7 mouse cellular contexts compared by ENCODE assay signal in genomic region chr10:8760598-8760997, GRCm38 (mm10).
DNase-seq lines count a peak whose midpoint lies in the region; ATAC-seq and TF ChIP-seq lines count a peak whose summit lies in the region.

No protein-coding gene starts in this region.

- H3K79me2 ChIP-seq in C2C12 (ENCODE audit: control insufficient read depth, insufficient read depth), result no peaks in the 10 kb centered on the region

- H3K4me1 ChIP-seq in limb, embryonic 14.5 days (ENCODE audit: control insufficient read depth, insufficient read depth, low read length), result peaks cover 62% of the 10 kb centered on the region
- H3K4me1 ChIP-seq in neural tube, embryonic 13.5 days (replicated peaks), result peaks cover 68% of the 10 kb centered on the region

- TF ChIP-seq CTCF in C2C12 (IDR thresholded peaks at IDR 0.05; ENCODE audit: control insufficient read depth, insufficient read depth, insufficient read length) (no peak), Patski (IDR thresholded peaks at IDR 0.05) (no peak)

- H3K9me3 ChIP-seq in limb, embryonic 14.5 days (ENCODE audit: control insufficient read depth, low read length), result no peaks in the 10 kb centered on the region
- no peaks in the 10 kb centered on the region for H3K9me3 ChIP-seq in neural tube, embryonic 13.5 days

- no peak for TF ChIP-seq POLR2A in limb, embryonic 14.5 days (IDR thresholded peaks at IDR 0.05; ENCODE audit: borderline replicate concordance, extremely low read depth, insufficient read depth, insufficient read length)

- no peak for DNase-seq in Patski (ENCODE audit: low read depth, low spot score)
- DNase-seq in heart, adult 8-10 months (ENCODE audit: low spot score), result peak; percentile 65
- peak; percentile 76 for DNase-seq in limb, embryonic 14.5 days (ENCODE audit: low spot score)
- no peak for DNase-seq in yolk sac, embryonic 10.5 days (ENCODE audit: low spot score)
- no peak for DNase-seq in cerebellum, postnatal 4 days (ENCODE audit: low spot score in 2 of 2)

- peak; percentile 31 for ATAC-seq in Patski
- ATAC-seq in limb, embryonic 14.5 days (ENCODE audit: low FRiP score, low read depth), result peak; percentile 70
- peak; percentile 44 for ATAC-seq in neural tube, embryonic 13.5 days (ENCODE audit: low read depth)

- 21% methylated on average over 4 of the region's 4 CpGs for WGBS in limb, embryonic 14.5 days
- WGBS in neural tube, embryonic 13.5 days, result 1% methylated on average over 4 of the region's 4 CpGs

- 0 out of 2 replicates have a peak overlapping the region, but pooled peaks have one; percentile 25 for H3K9ac ChIP-seq in limb, embryonic 14.5 days (ENCODE audit: low read depth, low read length, severe bottlenecking)
- H3K9ac ChIP-seq in neural tube, embryonic 13.5 days, result no peak overlapping the region

- no peaks in the 10 kb centered on the region for H3K36me3 ChIP-seq in C2C12 (ENCODE audit: control insufficient read depth, insufficient read depth)
- H3K36me3 ChIP-seq in limb, embryonic 14.5 days (ENCODE audit: control insufficient read depth, insufficient read depth, low read length), result no peaks in the 10 kb centered on the region
- no peaks in the 10 kb centered on the region for H3K36me3 ChIP-seq in neural tube, embryonic 13.5 days

- in situ Hi-C loops in Patski (cut with MboI; ENCODE audit: low pct_unique_long_range_greater_than_20kb), result loop anchor here (5.0 kb wide), 1 partner anchor 52 kb away; no protein-coding TSS in a partner anchor

- CTCF ChIA-PET in Patski (lab: Charles Lee), result interaction anchor here (0.7 kb wide), 1 partner anchor 114 kb away, joined by 3 read pairs; no protein-coding TSS in a partner anchor

- no peak overlapping the region for H3K4me3 ChIP-seq in C2C12 (ENCODE audit: insufficient read depth, poor library complexity, severe bottlenecking)
- peak overlapping the region; percentile 15; the same call in 1 of the 2 replicates for H3K4me3 ChIP-seq in limb, embryonic 14.5 days (replicated peaks; ENCODE audit: low read length)
- peak overlapping the region; percentile 41 for H3K4me3 ChIP-seq in neural tube, embryonic 13.5 days

- no peak overlapping the region for H3ac ChIP-seq in C2C12 (ENCODE audit: control insufficient read depth, insufficient read length, low read depth)

- no peaks in the 10 kb centered on the region for H3K79me3 ChIP-seq in C2C12 (ENCODE audit: low read depth)

- POLR2A ChIA-PET in Patski (lab: Charles Lee), result interaction anchor here (0.7 to 0.9 kb wide), 2 partner anchors 11 to 16 kb away, joined by 3 to 5 read pairs; no protein-coding TSS in a partner anchor

- H3K27me3 ChIP-seq in C2C12 (ENCODE audit: control insufficient read depth, insufficient read depth, insufficient read length), result no peaks in the 10 kb centered on the region
- no peaks in the 10 kb centered on the region for H3K27me3 ChIP-seq in Patski
- H3K27me3 ChIP-seq in limb, embryonic 14.5 days (ENCODE audit: control insufficient read depth, insufficient read depth, low read length), result no peaks in the 10 kb centered on the region
- no peaks in the 10 kb centered on the region for H3K27me3 ChIP-seq in neural tube, embryonic 13.5 days

- peak overlapping the region; percentile 56 for H3K27ac ChIP-seq in limb, embryonic 14.5 days (replicated peaks; ENCODE audit: low read depth, low read length)
- H3K27ac ChIP-seq in neural tube, embryonic 13.5 days (replicated peaks), result peak overlapping the region; percentile 85

- peak overlapping the region; percentile 48 for H3K4me2 ChIP-seq in limb, embryonic 14.5 days (replicated peaks; ENCODE audit: low read depth, low read length, severe bottlenecking)
- H3K4me2 ChIP-seq in neural tube, embryonic 13.5 days, result peak overlapping the region; percentile 55

TF ChIP-seq in C2C12, 6 proteins besides CTCF, POLR2A, EP300 and RAD21:
- peak; percentile 23 for TF ChIP-seq MYOD1 (IDR thresholded peaks at IDR 0.05; ENCODE audit: control insufficient read depth, insufficient read length, low read depth)
- TF ChIP-seq MYOG (IDR thresholded peaks at IDR 0.05; ENCODE audit: control insufficient read depth, extremely low read depth, insufficient read length), result no peak

Comparison
In these comparisons a context has a peak if more than half of its experiments do, and no peak if none do; other contexts are left out.
1. DNase-seq: peak in heart, adult 8-10 months (single experiment) and limb, embryonic 14.5 days (single experiment); none in Patski (single experiment), yolk sac, embryonic 10.5 days (single experiment) and cerebellum, postnatal 4 days (0 of 2).
2. Peak in every context shown above with its lines, with median percentiles within 50 percentile points of each other: ATAC-seq.